Mouse (Mus musculus) monocyte, adult 2 months (primary cell): ENCODE measurements around the gene Rarg.
A peak's percentile ranks its signal among the peaks of the same experiment; 100 is the strongest.

Source experiments
- DNase-seq, 2 experiments: peaks; one replicate each; pipeline ENCODE4 v3.0.0; 2022; ENCODE audit warnings: low spot score in 2 of 2, low read depth in 1 of 2

The Rarg gene

DNA sequence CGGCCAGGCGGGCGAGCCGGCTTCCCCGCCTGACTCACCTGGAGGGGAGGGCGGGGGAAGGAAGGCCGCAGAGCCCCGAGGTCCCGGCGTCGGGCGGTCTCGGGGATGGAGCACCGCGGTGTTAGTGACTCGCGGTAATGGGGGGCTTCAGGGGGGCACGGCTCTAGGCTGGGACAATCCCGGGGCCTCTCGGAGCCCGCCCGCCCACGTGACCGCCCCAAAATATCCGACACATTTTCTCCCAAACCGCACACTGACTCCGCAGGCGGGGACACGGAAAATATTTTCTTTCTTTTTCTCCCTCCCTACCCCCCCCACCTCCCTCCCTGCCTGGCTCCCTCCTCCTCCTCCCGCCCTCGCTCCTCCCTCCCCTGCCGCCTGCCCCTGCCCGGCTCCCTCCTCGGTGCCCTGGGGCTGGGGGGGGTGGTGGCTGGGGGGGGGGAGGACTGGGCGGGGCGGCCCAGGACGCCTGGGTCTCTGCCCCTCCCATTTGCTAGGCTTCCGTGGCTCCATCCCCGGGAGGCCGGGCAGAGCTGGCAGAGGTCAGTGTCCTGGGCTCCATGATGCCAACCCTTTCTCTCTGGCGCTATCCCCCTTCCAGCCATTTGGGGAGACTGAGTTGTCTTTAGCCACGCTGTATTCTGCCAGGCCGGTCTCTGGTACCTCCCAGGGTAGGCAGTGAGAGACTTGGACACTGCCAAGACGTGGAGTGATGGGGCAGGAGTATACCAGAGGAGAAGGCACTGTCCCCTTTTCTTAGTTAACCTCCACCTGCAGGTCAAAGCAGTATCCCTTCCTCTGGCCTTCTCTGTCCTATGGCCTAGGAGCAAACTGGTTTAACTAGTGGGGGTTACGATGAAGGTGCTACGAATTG, at the start of gene Rarg:
Rarg (minus strand) TSS at position 316 of the 874 bp plus-strand sequence.
- DNase-seq = no peak

DNA sequence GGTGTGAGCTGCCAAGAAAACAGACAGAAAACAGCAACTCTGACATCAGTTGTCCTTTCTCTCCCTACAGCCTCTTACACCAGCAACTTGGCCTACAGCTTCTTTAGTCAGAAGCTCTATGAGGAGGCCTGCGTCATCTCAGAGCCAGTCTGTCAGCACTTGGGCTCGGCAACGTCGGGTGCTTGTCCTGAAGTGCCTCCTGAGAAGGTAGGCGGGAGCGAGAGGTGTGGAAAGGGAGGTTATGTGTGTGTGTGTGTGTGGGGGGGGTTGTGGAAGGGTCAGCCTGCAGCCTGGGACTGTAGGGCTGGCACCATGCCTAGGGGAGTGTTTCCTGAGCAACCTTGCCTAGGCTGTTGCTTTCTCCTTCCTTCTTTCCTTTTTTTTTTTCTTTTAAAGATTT, 45.2 kb upstream of the Rarg start:
- DNase-seq = no peak

DNA sequence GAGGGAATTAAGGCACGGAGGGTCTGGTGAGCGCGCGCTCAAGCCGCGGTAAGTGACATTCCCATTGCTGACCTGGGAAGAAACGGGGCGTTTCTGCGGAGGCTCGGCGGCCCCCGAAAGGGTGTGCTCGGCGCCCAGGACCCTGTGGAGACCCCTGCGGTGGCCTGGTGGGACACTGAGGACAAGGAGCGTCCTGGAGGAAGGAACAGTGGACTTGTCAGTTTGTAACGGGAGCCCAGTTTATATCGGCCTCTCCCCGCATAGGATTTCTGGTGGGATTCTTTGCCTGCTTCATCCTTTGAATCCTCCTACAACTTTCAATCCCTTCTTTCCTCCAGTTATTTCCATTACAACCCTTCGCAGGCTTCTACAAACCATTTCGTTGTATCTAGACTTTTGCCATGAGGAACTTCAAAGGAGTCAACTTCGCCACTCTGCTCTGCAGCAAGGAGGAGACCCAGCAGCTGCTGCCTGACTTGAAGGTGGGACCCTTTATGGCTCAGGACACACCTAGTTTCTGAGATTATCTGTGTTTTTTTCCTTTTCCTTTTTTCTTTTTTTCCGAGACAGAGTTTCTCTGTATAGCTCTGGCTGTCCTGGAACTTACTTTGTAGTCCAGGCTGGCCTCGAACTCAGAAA, 39.2 kb upstream of the Rarg start:
- no peak for DNase-seq

DNA sequence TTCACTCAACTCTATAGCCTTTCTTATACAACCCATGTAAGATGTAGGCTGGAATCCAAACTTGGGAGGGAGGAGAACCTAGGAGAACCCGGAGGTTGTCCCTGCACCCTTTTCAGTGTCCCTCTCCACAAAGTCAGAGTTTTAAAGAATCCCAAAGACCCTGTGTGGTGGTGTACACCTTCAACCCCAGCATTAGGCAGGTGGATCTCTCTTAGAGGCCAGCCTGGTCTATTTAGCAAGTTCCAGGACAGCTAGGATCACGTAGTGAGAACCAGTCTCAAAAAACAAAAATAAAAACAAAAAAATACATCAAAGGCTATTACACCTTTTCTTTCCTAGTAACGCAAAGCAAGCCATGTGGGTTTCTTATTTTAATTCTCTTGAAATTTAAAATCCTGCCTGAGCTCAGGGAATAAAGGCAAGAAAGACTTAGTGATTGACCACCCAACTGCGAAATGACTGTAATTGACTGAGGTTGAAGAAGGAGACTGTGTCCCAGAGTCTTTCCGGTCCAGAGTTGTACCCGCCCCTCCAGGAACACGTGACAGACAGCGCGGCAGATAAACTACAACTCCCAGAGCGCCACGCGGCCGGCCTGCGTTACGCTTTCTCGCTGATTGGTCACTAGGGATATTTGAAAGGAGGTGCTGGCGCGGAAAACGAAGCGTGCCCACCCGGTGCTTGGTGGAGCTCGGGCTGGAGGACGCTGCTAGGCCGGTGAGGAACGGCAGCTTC, 38.5 kb upstream of the Rarg start, which contains the start of gene Espl1:
Espl1 (plus strand) TSS at position 634 of the 735 bp plus-strand sequence.
- peak; percentile 81 to 88 for DNase-seq

DNA sequence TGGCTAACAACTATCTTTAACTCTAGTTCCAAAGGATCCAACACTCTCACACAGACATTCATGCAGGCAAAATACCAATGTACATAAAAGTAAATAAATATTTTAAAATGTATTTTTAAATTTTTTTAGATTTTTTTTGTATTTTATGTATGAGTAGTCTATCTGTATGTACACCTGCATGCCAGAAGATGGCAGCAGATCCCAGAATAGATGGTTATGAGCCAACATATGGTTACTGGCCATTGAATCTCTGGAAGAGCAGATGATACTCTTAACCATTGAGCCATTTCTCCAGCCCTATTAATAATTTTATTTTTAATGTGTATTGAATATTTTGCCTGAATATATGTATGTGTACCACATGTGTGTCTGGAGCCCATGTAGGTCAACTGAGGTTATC, 30.1 kb upstream of the Rarg start:
- DNase-seq = no peak

DNA sequence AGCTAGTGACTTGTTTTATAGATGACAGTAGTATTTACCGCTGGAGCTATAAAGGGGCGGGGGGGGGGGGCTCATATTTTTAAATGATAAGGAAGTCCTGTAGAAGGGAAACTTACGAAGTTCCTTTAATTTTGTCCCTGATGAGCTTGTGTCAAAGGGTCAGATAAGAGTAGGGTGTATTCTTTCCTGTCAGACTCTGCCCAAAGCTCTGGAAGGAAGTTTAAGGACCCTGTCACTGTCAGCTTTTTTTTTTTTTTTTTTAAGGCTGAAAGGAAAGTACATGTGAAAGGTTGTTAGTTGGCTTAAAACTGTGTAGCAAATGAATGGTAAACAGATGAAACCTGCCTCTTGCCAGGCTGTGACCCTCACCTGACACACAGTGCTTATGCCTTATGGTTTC, 26.3 kb upstream of the Rarg start:
- DNase-seq = no peak

DNA sequence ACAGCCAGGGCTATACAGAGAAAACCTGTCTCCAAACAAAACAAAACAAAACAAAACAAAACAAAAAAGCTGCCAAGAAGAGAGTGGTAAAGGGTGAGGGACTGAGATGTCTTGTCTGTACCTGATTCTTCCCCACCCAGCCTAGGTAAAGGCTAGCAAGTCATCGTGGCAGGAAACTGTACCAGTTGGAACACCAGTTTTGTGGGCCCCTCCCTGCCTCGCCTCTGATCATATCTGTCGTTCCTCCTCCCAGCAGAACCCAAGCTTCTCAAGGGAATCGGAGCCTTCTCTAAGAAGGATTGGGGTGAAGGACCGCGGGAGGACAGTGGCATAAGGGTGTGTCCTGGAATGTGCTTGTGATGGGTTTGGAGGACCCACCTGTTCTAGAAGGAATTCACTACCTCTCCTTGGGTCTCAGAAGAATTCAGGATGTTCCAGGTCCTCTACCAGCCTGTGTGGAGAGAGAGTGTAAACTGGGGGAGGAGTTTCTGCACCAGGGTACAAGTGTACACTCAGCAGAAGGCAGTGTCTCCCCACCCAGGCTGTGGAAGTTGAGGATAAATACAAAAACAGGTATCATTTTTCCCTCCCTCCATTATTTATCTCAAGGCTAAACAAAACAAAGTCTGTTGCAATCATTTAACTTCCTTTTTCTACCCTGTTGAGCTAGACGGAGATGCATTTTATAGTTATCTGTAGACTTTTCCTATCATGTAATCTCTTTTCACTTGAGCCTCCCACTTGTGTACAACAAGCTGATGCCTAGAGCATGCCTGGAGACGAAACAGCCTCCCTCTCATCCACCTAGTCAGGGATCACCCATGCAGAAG, 25.4 kb upstream of the Rarg start:
- no peak for DNase-seq

DNA sequence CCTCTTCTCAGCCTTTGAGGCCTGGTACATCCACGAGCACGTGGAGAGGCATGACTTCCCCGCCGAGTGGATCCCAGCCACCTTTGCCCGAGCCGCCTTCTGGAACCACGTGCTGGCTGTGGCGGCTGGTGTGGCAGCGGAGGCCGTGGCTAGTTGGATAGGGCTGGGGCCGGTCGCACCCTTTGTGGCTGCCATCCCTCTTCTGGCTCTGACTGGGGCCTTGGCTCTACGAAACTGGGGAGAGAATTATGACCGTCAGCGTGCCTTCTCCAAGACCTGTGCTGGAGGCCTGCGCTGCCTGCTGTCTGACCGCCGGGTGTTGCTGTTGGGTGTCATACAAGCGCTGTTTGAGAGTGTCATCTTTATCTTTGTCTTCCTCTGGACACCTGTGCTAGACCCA, 23.3 kb upstream of the Rarg start:
- DNase-seq = no peak

DNA sequence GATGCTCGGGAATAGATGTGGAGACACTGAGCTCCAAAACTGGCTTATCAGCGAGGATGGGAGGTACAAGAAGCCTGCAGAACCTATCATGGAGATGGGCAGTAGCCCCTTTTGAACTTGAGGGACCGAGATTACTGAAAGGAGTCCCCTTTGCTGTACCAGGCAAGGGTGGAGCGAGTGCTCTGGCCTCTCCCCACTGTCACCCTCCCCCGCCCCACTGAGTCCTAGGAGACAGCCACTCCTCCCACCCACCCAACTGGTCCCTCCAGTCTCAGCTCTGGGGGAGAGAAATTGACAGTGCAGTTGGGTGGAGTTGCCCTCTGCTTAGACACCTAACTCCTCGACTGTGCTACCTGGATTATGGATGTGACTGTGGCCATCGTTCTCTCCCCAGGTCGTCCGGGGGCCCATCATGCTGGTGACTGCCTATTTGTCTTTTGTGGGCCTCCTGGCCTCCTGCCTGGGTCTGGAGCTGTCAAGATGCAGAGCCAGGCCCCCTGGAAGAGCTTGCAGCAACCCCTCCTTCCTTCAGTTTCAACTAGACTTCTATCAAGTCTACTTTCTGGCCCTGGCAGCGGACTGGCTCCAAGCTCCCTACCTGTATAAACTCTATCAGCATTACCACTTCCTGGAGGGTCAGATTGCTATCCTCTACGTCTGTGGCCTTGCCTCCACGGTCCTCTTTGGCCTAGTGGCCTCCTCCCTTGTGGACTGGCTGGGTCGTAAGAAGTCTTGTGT, 22.6 kb upstream of the Rarg start:
- no peak for DNase-seq

DNA sequence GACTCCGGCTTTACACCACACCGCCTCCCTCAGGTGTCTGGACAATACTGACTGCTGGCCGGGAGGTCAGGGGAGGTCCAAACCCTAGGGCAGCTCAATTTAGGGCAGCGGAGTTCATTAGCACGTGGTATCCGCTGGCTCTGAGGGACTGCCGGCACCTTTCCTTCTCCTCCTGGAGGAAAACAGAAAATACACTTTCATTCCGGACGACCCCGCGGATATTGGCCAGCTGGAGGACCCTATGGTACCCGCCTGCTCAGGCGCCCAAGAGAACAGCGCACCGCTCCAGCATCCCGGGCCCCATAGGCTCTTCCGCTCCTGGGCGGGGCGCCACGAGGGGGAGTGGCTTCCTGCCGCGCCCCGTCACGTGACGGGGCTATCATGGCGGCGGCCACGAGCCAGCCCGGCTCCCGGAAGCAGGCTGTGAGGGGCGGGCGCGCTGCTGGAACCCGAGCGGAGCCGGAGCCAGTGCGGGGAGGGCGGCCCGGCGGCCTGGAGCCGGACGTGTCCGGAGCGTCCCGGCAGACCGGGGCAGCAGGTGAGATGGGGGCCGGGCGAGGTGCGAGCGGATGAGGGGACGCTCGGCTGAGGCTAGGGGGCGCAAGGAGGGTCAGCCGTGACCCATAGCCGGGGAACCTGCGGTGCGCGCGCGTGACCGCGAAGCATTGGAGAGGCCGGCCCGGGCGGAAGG, 21.9 kb upstream of the Rarg start, which contains the start of gene Mfsd5:
Mfsd5 (plus strand) TSS at position 363 of the 691 bp plus-strand sequence.
- peak; percentile 39 to 67 for DNase-seq

DNA sequence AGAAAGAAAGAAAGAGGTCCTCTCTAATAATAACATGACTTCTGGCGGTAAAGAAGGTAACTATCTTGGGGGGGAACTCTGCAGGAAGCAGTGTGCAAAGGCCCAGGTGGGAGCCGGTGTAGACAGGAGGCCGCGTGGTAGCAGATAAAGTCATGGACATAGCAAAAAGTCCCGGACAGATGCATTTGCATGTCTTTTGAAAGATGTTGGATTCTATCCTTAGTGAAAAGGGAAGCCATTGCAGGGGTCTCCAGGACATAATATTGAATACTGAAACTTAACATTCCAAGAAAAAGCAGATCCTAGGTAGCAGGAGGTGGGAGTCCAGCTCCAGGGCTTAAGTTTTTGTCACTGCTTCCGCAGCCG, 21.4 kb upstream of the Rarg start:
- no peak for DNase-seq

DNA sequence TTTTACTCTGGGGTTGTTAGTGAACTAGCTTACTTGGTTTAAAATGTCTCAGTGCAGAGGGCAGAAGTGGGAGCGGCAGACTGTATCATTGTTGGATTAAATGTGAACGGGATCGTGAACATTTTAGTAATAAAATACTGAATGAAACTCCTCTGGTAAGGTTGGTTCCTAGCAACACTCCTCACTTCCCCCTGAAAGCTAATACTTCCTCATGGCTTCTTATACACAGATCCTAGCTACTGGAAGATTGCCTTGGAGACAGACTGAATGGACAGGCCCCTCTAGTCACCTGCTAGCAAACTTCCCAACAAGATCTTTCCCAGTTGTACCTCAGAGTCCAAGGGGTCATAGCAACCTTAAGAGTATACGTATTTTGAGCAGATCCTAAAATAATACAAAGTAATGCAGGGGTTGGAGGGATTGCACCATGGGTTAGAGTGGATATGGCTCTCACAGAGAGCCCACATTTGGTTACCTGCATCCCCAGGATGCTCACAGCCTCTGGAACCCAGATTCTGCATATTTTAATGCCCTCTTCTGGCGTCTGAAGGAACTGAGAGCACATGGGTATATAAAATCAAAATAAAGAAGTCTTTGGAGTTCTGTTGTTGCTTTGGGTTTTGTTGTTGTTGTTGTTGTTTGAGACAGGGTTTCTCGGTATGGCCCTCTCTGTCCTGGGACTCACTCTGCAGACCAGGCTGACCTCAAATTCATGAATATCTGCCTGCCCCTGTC, 16.8 kb upstream of the Rarg start:
- no peak for DNase-seq

DNA sequence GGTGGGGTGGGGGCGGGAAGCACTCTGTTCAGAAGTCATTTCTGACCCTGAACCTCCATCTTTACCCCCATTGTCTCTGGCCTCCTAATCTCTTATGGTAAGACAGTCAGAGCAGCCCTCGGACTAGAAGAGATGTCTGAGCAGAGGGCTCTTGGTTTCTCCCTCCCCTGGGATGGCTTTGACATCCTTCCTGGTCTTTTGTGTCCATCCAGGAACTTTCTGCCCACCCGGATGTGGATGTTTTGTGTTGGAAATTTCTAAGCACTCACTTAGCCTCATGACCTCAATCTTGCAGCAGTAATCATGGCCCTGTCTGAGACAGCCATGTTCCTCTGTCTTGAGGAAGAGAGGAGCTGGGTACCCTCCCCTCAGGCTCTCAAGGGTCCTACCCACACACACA, 14.1 kb upstream of the Rarg start:
- no peak for DNase-seq

DNA sequence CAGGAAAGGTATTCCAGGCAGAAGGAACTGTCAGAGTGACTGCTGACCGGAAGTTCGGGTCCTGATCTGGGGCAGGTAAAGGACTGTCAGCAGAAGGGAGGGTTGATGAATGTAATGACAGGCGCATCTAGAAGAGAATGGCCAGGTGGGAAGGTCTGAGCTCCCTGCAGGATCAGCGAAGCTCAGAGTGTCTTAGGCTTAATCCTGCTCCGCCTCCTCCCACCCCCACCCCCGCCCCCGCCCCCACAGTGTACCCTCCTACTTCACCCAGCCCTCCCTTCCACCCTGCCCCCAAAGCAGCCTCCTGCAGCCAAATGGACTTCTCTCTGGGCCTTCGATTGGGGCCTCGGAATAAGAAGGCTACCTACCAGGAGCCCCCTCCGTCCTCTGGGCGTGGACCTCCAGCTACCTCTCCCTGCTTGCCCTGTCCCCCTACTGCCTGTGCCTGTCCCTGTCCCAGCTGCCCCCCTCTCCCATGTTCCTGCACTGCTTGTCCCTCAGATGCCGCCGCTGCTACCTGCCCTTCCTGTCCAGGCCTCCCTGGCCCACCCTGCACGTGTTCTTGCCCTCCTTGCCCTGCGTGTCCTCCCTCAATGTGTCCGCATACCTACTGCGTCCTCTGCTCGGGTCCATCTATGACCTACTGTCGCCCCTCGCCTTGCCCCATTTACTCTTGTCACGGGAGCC, 13.1 kb upstream of the Rarg start, which contains the start of gene Gm9918:
Gm9918 (plus strand) TSS at position 290 of the 687 bp plus-strand sequence.
- no peak for DNase-seq

DNA sequence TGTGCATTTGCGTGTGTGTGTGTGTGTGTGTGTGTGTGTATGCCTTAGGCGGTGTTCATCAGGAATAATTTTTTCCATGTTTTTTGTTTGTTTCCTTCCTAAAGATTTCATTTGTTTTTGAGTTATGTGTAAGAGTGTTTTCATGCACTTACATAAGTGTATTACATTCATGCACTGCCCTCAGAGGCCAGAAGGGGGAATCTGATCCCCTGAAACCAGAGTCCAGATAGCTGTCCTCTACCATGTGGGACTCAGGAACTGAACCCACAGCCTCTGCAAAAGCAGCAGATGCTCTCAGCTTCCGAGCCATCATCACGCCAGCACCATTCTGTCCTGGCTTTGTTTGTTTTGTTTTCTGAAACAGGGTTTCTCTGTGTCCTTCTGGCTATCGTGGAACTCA, 8.2 kb upstream of the Rarg start:
- DNase-seq = no peak

DNA sequence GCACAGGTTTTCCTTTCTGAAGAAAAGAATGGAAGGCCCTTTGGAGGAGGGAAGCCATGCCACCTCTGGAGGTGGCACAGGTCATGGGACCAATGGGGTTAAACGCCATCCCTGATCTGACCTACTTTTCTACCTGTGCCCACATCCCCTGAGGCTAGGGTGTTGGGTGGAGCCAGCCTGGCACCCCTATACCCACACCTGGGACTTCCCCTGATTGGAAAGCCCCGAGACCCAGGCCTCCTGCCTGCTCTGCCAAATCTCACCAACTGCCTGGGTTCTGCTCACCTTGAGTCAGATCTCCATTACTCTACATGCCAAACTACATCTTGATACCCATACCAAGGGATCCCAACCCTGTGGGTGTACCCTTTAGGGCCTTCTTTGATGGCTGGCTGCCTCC, 5.7 kb upstream of the Rarg start:
- DNase-seq = no peak

DNA sequence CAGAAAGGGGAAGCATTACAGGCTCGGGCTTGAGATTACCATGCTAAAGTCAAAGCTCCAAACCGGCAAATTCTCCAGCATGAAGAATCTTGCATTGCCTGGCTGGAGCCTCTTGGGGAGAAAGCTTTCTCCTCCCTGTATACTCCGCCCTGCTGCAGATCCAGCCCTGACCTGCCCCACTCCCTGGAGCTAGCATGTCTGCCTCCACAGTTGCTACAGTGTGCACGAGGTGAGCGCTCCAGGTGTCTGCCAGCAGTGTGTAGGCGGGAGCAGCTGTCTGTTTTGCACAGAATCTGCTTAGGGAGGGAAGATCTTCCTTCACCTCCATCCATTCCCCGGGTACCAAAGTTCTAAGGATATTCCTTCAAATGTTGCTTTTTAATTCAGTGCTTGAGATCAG, 5.3 kb upstream of the Rarg start:
- DNase-seq = no peak

DNA sequence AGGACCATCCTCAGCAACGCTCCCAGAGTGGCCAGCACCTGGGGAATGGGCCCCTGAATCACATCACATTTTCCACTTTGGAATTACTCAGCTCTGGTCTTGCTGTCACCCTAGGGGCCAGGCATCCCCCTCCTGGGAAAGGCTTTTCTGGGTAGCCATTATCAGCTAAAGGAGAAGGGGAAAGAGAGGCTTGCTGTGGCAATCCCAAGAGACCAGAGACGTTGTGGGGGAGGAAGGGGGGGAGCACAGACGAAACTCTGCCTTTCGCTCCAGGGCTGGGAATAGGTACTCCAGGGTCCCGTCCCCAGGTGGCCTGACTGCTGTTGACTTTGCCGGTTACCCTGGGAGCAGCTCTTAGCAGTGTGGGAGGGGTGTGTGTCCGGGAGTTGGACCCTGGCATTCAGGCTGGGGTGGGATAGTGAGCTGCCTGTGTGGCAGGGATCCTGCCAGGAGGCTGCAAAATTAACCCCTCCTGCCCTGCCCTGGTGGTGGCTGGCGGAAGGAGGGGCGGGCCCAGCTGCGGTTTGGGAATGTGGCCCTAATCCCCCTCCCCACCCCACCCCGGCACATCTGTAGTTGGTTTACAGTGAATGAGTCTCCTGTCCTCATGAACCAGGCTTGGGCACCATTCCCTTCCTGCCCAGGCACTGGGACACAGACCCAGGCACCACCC, 1.4 kb upstream of the Rarg start:
- no peak for DNase-seq
